Mouse (Mus musculus) kidney, postnatal 25 days (tissue): Measurements from ENCODE around the gene Nhlrc2.
"Not testable (repeated sequence)": the region's sequence is repeated elsewhere in the genome, so short reads cannot be mapped to it uniquely, and the experiment has no call there.

ENCODE experiments used
- DNase-seq, 2 experiments: peaks; one replicate each; pipeline ENCODE4 v3.0.0; 2021; ENCODE audit warnings: mixed read lengths in 2 of 2

Nhlrc2 gene

DNA sequence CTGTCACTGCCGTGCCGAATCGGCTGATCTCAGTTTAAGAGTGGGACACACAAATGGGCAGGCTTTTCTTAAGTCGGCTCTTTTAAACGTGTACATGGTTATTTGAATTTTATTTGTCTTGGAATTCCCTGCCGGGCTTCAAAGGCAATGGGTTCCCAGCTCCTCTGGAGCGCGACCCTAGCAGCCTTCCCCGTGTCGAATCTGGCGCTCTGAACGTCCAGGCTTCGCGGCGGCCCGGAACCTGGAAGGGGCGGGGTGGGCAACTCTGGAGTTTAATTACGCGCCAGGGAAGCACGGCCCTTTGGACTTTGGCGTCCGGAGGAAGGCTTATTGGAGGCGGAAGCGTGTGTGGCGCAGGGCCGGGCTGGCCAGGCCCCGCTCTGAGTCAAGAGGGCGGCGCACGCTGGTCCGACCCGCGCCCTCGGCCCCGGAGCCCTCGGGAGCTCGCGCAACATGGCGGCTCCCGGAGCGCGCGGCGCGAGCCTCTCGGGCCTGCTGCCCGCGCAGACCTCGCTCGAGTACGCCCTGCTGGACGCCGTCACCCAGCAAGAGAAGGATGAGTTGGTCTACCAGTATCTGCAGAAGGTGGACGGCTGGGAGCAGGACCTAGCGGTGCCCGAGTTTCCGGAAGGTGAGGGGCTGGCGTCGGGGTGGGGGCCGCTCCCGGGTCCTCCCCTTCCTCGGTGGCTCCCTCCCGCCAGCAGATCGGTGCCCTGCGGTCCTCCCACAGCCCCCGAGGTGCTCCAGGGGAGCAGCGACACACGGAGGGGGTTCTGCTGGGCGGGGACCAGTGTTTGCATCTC, at the start of gene Nhlrc2:
TSS of gene Nhlrc2 (plus strand) at position 32 of the 803 bp plus-strand sequence.
- DNase-seq = peak; percentile 93 to 96

DNA sequence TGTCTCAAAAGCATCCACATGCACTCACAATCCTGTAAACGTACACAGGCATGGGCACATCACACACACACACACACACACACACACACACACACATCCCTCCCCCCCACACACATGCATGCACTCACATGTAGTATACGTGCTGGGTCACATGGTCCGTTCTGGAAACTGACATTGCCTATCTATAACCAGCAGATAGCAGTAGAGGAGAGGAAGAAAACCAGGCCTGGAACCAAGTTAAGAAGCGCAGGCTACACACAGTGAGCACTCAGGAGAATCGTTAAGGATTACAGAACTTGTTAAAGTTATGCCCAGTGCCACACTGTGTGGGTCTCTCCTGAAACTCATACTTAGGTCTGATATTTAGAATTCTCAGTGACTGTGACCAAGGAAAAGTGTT, 45.0 kb upstream of the Nhlrc2 start:
- DNase-seq = not testable (repeated sequence)

DNA sequence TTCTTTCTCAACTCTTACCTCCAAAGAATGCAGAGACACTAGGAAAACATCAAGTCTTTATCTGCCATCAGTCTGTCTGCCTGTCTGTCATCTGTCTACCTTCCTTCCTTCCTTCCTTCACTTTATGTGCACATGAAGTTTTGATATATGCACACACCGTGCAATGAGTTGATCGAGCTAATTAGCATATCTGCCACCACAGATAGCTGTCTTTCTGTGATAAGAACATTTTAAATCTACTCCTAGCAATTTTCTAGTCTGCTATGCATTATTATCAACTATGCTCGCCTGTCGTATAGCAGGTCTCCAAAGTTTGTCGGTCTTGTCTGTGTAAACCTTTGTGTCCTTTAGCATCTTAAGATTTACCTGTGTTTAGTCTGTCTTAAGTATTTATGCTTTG, 44.5 kb upstream of the Nhlrc2 start:
- not testable (repeated sequence) for DNase-seq

DNA sequence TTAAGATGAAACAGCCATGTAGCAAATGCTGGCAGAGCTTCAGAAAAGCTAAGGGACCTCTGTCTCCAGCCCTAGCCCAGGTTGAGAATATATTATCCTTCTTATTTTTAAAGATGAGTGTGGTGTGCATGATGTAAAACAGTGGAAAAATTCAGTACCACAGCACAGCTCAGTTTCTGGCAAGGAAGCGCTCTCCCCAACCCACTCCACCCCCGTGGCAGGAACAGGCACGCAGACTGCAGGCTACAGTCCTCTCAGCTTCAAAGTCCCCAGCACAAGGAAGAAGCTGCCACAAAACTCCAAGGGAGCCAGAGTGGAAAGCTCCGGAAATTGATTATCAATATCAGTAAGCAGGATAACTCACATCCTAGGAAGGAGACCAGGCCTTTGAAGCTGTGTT, 36.9 kb upstream of the Nhlrc2 start:
- not testable (repeated sequence) for DNase-seq

DNA sequence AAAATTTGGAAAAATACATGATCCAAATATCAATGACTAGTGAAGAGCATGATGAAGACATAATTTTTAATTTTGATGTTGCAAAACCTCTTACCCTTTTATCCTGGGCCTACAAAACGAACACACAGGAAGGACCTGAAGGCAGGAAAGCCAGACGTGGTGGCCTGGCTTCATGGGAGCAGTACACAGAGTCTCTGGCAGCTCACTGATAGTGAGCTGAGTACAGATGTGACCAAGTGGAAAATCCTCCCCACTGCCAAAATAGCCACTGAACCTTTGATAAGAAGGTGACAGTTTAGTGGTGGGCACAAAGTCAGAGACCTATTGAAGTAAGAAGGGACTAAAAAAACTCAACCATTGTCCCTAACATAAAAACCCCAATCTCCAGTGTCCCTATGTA, 34.5 kb upstream of the Nhlrc2 start:
- not testable (repeated sequence) for DNase-seq

DNA sequence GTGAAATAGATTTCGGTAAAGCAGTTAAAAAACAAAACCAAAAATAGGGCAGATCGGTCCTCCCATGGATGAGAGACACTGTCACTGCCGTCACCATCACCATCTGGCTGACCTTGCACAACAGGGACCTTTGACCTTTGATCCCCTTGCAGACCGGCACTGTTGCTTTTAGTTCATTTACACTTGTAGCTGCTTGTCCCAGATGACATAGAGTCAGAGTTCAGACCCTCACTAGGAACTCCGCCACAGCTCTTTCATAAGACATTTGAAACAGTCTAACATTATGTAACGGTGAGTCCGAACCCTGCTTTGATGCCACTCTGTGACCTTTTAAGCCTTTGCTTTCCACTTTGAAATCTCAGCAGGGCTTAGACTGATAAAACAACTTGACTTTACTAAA, 28.7 kb upstream of the Nhlrc2 start:
- DNase-seq = not testable (repeated sequence)

DNA sequence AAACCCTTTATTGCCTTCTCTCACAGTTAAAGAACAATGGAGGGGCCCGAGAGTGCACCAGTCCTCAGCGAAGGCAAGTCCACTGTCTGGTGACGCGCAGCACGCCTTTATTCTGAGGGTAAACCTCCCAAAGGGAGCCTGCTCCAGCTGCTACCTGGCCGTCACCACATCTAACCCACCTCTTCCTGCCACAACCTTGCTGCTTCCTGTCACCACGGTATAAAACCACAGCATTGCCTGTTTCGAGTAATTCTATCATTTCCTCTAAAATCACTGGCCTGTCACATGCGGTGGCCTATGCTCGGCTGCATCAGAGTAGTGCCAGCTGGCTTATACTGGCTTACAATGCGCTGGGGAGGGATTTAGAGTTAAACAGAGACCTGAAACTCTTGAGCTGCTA, 17.5 kb upstream of the Nhlrc2 start:
- DNase-seq = not testable (repeated sequence)

DNA sequence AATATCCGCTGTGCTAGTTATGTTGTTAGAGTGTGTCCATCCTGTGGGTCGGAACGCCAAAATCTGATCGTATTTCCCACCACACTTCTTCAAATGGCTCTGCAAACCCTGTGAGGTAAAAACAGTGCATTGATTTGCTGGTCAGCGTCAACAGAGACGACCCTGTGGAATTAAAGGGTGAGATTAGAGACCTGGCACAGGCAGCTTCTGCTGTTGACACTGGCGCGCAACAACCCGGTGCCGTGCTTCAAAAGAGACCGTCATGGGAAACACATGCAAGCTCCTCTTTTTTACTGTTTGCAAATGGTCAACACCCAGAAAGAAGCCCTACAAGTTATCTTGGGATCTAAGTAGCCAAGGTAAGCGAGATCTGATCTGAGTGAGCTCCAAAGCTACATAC, 16.8 kb upstream of the Nhlrc2 start:
- DNase-seq = no peak

DNA sequence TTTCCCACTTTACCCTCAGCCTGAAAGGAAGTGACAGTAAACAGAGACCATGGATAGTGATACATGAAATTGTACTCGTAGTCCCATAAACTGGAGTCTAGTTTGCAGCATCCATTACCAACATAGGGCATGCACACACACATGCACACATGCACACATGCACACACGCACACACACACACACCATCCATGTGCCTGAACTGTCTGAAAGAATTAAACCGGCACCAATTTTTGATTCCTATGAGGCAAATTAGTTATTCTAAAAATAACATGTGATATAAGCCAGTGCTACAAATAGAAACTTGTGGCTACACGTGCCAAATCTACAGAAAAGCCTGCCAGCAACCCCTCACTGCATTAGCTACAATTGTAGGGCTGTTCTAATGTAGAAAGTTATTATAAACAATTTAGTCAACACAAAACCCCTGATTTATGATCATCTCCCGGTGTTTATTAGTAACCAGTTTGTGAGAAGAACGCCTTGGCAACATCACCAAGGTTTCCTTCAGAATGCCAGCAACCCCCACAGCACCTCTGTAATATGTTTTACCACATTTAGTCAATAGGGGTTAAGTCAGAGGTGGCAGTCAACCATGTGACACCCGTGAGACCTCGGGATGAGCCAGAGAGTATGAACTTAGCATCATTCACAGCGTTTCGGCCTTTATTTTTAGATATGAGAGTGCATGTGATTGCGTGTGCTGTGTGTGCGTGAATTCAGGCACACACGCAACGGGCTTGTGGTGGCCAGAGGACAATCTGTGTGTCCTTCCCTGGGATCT, 14.6 kb upstream of the Nhlrc2 start:
- no peak for DNase-seq

DNA sequence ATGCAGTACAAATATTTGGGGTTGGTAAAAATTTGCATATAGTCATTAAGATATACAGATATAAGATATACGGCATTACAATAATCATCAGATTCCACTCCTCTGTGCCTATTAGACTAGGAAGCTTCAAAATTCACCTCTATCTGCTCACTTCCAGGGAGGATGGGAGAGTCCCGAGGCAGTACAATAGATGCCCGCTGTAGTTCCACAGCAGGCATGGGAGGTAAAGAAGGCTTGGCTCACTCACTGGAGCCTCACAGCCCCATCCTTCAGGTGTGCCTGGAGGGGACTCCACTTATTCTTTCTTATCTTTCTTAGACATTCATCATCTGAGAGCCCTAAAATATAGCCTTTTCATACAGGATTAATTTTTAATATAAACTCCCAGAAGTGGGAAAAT, 13.7 kb upstream of the Nhlrc2 start:
- no peak for DNase-seq

DNA sequence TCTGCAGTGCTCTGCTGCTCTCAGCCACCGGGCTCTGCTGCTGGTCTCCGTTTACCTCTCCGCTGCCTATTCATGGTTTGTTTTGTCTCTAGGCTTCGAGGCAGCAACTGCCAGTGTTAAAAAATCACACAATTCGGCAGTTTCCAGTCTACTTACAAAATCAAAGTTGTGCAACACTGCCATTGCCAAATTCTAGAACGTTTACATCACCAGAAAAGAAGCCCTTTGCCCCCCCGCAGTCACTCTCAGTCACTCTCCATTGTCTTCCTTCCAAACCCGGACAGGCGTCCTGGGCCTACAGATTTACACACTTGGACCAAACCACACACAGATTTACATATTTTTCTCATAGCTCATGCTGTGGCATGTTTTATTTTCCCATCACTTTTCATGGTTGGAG, 13.0 kb upstream of the Nhlrc2 start:
- DNase-seq = no peak

DNA sequence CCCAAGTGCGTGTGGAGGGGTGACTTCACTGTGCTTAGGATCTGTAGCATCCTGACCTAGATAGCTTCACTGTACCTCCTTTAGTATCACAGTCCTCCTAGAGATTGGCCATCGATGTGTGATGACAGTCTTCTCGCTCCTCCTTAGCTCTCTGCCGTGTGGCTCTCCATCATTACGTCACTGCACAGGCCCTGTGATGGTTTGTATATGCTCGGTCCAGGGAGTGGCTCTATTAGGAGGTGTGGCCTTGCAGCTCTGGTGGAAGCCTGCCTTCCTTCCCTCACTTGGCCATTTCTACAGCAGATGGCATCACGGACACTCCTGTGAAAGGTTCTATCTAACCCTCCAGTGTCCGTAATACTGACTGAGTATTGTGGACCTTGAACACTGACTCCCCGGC, 12.3 kb upstream of the Nhlrc2 start:
- no peak for DNase-seq

DNA sequence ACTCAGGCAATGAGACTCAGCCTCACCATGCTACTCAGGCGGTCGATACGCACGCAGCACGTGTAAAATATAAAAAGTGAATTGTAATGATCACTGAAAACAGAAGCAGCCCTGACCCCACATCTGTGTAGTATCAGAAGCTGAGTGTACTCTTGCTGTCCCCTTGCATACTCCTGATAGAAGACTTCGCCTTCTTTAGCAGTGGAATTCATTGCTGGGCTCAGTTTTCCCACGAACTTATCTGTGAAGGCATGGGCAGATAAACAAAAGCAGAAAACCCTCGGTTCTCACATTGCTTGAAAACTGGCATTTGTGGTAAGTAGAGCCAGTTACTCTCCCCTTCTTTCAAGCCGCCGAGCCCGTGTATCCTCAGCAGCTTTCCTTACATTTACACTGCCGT, 4.7 kb upstream of the Nhlrc2 start:
- DNase-seq = no peak

DNA sequence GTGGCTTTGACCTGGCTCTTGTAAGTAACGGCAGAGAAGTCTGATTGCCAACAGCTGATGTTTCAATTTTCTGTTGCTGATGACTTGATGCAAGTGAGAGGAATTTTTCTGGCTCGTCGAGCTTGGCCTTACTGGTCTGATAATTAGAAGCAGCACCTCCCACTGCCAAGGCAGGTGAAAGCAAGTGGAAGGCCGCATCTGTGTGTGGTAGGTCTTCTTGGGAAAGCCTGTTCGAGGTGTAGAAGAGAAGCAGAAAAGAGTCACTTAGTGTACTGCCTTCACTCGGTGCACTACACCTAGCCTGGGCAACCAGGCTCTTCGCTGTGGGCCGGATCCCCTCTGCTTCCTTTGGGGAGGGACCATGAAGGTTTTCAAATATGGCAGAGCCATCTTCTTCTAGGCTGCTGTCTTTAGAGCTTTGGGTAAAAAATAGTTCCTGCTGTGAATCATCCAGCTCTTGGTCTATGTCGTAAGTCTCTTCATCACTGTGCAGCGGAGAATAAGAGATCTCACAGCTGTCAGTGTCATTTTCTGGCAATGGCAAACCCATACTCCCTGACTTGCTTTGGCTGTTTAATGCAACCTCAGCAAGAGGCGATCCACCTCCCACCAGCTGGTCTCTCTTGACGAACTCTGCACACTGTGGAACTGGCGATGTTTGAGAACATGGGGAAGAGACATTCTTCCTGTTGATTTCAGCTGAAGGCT, 3.2 kb upstream of the Nhlrc2 start:
- no peak for DNase-seq

DNA sequence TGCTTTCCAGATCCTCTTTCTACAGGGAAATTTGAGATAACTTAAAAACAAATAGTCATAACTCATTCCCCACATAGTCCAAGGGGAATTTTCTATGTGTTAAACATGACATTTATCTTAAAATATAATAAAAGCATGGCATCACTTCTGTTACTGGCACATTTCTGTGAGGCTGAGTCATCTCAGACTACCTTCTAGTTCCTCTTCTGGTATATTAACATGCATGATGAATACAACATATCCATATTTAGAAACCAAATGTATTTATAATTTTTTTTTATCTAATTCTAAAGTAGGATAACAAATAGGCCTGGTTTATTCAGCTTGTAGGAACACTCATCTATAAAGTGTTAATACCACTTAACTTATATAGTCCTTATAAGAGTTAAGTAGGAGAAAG, 2.0 kb upstream of the Nhlrc2 start:
- no peak for DNase-seq

DNA sequence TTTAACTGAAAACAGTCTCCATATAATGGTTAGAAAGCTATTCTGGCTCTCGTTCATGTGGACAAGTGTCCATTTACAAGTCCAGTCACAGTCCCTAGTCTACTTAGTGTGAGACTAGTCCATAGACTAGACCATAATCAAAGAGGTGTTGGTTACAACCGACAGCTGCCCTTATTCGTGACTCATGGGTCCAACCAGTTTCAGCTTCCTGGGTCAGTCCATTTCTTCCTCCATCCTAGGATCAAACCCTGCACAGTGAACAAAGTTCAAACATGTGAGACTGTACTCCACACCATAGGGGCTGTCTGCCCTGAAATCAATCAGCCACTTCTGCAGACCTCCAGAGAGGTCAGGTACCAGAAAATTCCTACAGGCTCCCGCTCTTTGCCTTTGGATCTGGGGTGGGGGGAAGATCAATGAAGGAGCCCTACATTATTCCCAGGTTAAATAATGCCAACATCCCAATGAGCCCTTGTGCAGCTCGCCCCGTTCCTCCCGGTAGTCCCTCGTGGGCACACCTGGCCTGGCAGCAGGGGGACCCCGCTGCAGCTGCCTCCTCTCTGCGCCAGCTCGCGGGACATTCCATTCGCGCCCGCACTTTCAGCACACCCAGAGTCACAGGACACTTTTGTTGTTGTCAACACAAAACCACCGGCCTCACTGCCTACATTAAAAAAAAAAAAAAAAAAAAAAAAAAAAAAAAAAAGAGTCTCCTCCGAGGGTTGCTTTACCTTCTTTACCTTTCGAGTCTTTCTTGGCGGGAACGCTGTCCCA, 418 bp upstream of the Nhlrc2 start, which contains the start of gene Dclre1a:
TSS of gene Dclre1a (minus strand) at position 767 of the 774 bp plus-strand sequence.
- peak; percentile 78 to 85 for DNase-seq

DNA sequence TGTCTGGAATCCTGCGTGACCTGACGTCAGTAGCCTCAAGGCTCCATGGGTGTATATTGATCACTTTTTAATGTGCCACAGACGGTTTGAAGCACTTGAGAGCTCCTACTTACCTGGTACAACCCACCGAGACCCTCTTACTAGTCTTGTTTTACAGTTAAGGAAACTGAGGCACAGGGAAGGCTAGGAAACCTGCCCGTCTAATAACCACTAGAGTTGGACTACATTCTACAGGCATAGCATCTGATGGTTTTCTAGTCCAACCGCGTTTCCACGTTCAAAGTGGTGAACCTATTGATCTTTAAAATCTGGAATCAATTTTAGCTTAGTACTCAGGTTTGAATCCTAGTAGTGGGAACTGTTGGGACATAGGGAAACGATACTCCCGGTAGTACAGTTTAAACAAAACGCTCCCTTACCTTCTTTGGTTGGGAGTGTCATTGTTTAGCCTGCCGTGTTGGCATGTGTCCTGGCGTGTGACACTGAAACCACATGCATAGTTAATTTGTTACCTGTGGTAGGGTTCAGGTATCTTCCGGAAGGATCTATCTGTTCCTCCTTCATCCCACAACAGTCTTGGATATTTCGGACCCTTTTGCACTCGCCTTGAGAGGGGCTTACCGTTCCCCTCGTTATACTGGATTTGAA, 1.1 kb downstream of the Nhlrc2 start:
- peak; percentile 21 to 49 for DNase-seq

DNA sequence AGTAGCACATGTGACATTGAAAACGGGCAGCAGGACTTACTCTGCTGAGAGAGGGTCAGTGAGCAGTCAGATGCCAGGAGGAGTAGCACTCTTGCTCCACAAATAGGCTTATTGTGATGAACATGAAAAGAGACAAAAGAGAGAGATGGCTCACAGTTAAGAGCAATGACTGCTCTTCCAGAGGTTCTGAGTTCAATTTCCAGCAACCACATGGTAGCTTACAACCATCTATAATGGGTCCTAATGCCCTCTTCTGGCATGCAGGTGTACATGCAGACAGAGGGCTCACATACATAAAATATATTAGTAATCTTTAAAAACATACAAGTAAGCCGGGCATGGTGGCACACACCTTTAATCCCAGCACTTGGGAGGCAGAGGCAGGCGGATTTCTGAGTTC, 5.1 kb downstream of the Nhlrc2 start:
- DNase-seq = no peak

DNA sequence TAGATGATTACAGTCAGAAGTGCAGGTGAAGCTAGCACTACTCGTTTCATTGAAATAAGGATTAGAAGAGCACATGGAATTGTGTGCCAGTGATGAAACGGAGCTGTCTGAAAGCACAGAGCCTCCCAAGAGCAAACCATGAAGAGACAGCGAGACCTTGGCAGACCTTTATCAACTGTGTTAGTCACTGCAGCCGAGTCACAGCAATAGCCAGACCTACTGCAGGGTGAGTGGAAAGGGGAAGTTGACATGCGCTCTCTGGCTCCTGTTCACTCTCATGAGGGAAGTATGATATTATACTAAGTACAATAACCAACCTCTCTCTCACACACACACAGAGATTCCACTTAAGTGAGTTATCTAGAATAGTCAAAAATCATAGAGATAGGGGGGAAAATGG, 7.9 kb downstream of the Nhlrc2 start:
- no peak for DNase-seq

DNA sequence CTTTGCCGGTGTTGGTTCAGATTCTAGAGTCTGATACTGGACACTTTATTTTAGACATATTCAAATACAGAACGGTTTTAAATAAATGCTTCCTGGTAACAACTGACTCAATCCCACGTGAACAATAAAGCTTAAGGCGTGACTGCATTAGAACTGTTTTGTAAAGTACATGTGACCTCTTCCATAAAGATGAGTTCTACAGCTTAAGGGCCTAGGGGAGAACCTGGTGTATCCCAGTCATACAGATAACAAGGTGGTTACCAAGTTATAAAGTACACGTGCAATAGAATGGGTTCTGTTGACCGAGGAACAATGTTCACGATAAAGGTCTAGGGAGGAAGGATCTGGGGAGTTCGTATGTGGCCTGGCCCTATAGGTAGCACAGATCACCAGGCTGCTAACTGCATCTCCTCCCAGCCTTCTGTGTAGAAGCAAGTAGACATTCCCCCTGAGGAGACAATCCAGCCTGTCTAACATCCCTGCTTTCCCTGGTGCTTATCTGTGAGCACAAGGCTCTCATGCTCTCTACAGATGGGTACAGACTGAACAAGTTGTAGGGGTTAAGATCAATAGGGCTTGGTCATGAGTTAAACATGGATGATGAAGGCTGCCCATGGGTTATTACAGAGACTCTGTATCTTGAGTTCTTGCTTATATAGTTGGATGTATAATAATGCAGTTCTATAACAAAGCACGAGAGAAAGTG, 14.5 kb downstream of the Nhlrc2 start:
- DNase-seq = no peak

DNA sequence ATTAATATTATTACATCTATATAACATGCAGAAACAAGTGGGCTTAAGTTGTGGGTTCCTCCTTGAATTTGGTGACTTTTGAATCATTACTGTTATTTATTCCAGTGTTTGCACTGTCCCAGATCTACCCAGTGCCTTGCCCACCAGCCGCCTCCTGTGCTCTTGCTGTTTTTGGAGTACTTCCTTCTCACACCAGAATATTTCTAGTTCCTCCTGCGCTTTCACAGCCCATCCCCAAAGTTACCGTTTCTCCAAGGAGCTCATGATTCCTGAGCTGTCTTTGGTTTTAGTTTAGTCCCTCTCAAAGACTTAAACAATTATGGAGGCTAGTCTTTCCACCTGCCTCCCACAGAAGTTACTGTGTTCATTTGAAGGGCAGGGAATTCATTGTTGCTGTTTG, 15.4 kb downstream of the Nhlrc2 start:
- DNase-seq = no peak
